Mouse (Mus musculus): Measurements from ENCODE around the gene Gm5662. TPM values are rescaled to one million over a fixed set of nuclear protein-coding genes. Genes with fewer than 3 reads are reported as not detected.

The Gm5662 gene
- polyA plus RNA-seq, 1 experiment from 2014 or later = 0.13 TPM

Other genes starting within 250 kb of the Gm5662 start
- not detected in 2 replicates for gene Gm2056, start 247.5 kb downstream of the Gm5662 start, polyA plus RNA-seq (2015; fragmentation: Nextera tagmentation; extraction: Ambion mirVana)
- gene Gm16368, start 190.8 kb downstream of the Gm5662 start, polyA plus RNA-seq (2015; fragmentation: Nextera tagmentation; extraction: Ambion mirVana) = not detected in 2 replicates
- gene Gm10436, start 92.4 kb downstream of the Gm5662 start, polyA plus RNA-seq (2015; fragmentation: Nextera tagmentation; extraction: Ambion mirVana) = not detected in 2 replicates
- gene Gm8332, start 24.4 kb downstream of the Gm5662 start, polyA plus RNA-seq (2015; fragmentation: Nextera tagmentation; extraction: Ambion mirVana) = not detected in 2 replicates
- gene Gm5039, start 49.5 kb upstream of the Gm5662 start, polyA plus RNA-seq (2015; fragmentation: Nextera tagmentation; extraction: Ambion mirVana) = not detected in 2 replicates
- gene Adck1, start 86.1 kb upstream of the Gm5662 start, polyA plus RNA-seq (2015; fragmentation: Nextera tagmentation; extraction: Ambion mirVana) = 21.6 and 21.8 TPM in 2 replicates

Data from kidney, embryonic 15.5 days (tissue).